Mouse (Mus musculus) G1E (cell line): Measurements from ENCODE around the gene Cdk5rap1.

ENCODE experiments used
- CTCF ChIP-seq: IDR thresholded peaks from 2 replicates; pipeline ENCODE4 v1.5.1; 2012; ENCODE audit warnings: low read depth, low read length, inconsistent platforms, mixed read lengths
- GATA1 ChIP-seq: IDR thresholded peaks from 2 replicates; pipeline ENCODE4 v1.6.1; 2012; ENCODE audit warnings: borderline replicate concordance, low read length, inconsistent platforms, mixed read lengths
- GATA2 ChIP-seq: IDR thresholded peaks from 2 replicates; pipeline ENCODE4 v1.6.1; 2012; ENCODE audit warnings: low read depth, low read length, inconsistent platforms, borderline replicate concordance
- POLR2AphosphoS5 ChIP-seq: IDR thresholded peaks from 2 replicates; pipeline ENCODE4 v1.6.1; 2012; ENCODE audit warnings: low read depth, low read length, inconsistent platforms; ENCODE audit not compliant: insufficient replicate concordance
- TAL1 ChIP-seq: conservative IDR thresholded peaks from 2 replicates; pipeline ENCODE4 v1.6.1; 2012; ENCODE audit warnings: low read depth, low read length, inconsistent platforms, mixed read lengths

DNA sequence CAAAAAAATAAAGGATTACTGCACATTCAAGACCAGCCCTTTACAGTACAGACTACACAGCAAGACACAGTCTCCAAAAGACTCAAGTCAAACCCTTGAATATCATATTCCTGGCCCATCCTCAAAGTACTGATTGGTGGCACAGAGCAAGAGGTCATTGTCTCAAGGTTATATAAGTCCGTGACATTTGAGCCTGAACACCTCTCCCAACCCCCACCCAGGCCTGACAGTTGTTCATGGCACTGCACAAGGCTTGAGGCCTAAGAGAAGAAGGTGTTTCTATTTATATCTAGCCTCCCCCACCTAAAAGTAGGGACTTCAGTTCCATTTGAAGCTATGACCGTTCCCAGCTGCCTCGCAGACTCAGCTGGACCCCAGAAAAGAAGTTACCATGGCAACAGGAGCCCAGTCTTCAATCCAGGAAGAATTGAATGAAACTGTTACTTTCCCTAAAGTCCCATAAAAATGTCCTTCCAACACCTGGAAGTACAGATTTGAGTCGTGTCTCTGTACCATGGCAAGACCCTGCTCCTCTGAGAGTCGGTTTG lies 32.7 kb upstream of the Cdk5rap1 start:
- TF ChIP-seq CTCF: no peak
- TF ChIP-seq GATA1: no peak
- TF ChIP-seq TAL1: no peak
- no peak for TF ChIP-seq POLR2AphosphoS5
- TF ChIP-seq GATA2: no peak
